Mouse (Mus musculus): Measurements from ENCODE around the gene P2ry6.

Gene P2ry6

GRCm38 (mm10) chr7:100941169-100941568 is 33.3 kb downstream of the P2ry6 start:
- no peak for DNase-seq (ENCODE audit: low spot score in 2 of 2)

DNA sequence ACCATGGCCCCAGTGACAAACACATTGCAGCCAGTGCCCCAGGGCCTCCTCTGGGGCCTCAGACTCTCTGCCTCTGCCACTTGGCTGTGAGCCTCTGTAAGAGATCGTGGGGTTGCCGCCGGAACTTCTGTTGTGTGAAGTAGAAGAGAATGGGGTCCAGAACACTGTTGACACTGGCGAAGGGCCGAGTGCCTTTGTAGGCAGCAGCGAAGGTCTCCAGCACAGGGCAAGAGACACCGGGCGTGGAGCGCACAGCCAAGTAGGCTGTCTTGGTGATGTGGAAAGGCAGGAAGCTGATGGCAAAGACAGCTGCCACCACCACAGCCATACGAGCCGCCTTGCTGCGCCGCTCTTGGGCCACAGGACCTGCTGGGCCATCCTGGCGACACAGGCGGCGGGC is 36.3 kb downstream of the P2ry6 start:
- DNase-seq (ENCODE audit: low spot score in 2 of 2), result no peak

- no peak for DNase-seq (ENCODE audit: low spot score in 2 of 2)
Observed at GRCm38 (mm10) chr7:100937481-100937880, 37.0 kb downstream of the P2ry6 start.

GRCm38 (mm10) chr7:100933520-100933919 is 40.9 kb downstream of the P2ry6 start:
- DNase-seq (ENCODE audit: low spot score in 2 of 2), result no peak

GRCm38 (mm10) chr7:100932481-100933007 is 41.9 kb downstream of the P2ry6 start:
- peak; percentile 83 to 87 for DNase-seq (ENCODE audit: low spot score in 2 of 2)

DNA sequence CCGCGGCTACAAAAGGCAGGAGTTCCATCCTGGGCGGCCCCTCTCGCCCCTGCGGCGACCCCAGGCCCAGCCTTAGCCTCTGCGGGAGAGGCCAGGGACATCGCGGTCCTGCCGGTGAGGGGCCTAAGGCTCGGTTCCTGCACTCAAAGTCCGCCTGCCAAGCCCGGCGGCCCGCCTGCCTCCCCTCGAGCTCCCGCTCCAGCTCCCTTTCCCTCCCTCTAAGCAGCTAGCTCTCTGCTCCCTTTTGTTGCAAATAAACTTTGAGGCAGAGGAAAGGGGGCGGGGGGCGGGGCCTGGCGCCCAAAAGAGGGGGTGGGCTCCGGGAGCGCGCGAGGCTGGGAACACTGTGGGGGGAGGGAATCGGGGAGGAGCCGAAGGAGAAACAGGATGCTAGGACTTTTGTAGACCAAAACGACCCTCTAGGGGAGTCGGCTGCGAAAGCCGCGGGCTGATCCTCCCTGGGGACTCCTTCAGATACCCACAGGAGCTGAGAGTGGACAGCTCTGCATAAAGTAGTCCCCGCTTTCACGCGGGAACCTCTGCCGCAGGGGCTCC is 42.4 kb downstream of the P2ry6 start, which contains the start of gene Arhgef17:
TSS of gene Arhgef17 (minus strand) at position 182 of the 555 bp plus-strand sequence.
- peak; percentile 43 to 47 for DNase-seq (ENCODE audit: low spot score in 2 of 2)

- DNase-seq (ENCODE audit: low spot score in 2 of 2), result peak in 1 of 2 experiments; percentile 30
Observed at GRCm38 (mm10) chr7:100931316-100931925, 43.0 kb downstream of the P2ry6 start.

DNA sequence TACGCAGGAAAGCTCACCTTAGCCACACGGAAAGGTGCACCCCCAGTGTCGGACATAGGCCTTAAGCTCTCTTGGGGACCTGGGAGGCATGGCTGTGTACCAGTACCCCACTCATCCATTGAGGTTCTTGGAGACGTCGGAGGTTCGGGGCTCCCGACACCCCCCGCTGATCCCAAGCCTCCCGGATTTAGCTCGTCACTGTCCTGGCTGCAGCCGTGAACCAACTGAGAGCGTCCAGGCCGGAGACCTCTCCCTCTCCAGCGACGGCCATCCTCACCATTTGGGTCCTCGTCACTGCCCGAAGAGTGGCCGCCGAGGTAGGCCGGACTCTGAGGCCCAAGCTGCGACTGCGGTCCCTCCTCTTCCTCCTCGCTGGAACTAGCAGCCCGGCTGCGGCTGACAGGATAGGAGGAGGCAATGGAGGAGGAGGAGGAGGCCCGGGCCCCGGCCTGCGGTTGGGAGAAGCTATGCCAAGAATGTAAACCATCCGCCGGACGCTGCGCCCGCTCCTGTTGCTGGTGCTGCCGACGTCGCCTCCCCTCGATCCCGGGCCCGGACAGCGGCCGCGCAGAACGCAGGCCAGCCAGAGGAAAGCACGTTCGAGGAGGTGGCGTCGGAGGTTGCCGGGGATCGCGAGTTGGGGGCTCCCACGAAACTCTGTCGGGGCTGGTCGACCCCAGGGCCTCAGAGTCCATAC is 43.7 kb downstream of the P2ry6 start:
- peak; percentile 41 to 53 for DNase-seq (ENCODE audit: low spot score in 2 of 2)

DNA sequence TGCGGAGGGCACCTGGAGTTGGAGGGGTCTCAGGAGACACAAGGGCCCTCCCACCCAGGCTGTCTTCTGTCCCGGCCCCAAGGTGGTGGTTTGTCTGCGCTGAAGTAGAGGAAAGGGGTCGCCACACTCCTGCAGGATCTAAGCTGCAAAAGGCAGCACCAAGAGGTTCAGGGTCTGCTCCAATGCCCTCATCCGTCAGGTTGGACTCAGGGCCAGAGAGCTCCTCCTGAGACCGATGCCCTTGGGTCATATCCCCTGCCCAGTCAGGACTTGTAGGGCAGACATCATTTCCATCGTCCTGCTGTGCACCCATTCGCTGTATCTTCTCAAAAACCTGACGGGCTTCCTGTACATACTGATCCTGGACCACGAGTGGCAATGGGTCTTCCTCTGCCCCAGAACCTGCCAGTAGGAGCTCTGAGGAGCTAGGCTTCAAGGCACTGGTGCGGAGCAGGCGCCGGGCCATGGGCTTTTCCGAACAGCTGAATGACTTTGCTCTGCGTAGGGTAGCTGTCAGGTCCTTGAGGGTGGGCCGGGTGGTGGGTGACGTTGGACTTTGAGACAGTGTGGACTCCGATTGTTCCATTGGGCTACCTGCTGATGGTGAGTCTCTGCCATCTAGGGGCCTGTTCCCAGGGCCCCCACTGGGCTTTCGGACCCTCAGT is 44.7 kb downstream of the P2ry6 start:
- DNase-seq (ENCODE audit: low spot score in 2 of 2), result no peak

DNA sequence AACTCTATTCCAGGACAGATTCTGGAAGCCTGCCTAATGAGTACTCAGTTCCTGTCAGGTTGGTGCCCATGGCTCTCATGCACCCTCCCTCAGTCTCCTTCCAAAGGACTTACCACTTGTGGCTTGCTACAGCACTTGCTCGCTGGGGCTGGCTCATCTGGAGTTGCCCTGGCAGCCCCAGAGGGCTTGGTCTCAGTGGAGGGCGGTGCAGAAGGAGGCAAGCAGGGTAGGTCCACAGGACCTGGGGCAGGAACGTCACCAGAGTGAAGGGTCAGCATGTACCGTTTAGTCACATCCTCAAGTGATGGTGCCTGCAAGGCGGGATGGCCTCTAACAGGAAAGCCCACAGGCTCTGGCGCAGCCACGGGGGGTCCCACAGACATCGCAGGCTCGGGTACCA is 46.0 kb downstream of the P2ry6 start:
- DNase-seq (ENCODE audit: low spot score in 2 of 2), result no peak

- DNase-seq (ENCODE audit: low spot score in 2 of 2), result no peak
Observed at GRCm38 (mm10) chr7:100927287-100928000, 47.0 kb downstream of the P2ry6 start.

DNA sequence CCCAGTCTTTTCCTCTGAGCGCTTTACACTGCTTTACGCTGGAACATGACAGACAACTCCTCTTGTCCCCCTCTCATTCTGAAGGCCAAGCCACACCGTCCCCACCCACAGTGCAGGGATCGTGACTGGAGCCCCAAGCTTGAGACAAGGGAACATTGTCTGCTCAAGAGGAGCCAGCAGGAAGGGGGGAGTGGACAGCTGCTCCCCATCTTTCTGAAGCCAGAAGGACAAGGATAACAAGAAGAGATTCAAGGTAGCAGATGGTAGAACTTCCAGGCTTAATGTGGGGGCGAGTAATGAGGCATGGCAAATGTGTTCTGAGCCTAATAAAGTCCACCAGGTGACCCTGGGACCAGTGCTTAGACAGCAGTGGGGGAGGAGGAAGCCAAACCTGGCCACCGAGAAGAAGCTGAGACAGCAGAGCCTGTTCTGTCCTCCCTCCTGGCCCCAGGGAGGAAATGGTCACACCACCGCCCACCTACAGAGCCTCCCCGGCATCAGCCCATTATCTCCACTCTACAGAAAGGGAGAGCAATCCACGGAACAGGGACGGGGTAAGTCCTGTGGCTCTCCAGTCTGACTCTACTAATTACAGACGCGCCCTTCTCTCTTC is 48.0 kb downstream of the P2ry6 start:
- no peak for DNase-seq (ENCODE audit: low spot score in 2 of 2)

GRCm38 (mm10) chr7:100924674-100925445 is 49.6 kb downstream of the P2ry6 start:
- no peak for DNase-seq (ENCODE audit: low spot score in 2 of 2)

DNA sequence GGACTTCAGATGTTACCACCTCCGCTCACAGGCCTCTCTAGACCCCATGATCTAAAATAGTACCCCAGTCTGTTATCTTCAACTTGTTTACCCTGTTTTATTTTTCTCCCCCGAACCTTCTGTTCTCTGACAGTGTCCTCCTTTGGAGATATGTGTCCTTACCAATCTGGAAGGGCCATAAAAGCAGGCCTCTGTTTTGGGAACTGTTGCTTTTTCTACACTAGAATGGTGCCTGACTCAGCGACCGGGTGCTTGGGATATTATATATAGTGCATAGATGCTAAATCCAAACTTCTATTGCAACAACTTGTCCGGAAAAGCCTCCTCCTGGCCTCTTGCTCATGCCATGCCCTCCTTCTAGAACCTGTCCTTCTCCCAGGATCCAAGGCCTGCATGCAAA is 50.2 kb downstream of the P2ry6 start:
- no peak for DNase-seq (ENCODE audit: low spot score in 2 of 2)

- DNase-seq (ENCODE audit: low spot score in 2 of 2), result no peak
Observed at GRCm38 (mm10) chr7:100922907-100923306, 51.5 kb downstream of the P2ry6 start.

DNA sequence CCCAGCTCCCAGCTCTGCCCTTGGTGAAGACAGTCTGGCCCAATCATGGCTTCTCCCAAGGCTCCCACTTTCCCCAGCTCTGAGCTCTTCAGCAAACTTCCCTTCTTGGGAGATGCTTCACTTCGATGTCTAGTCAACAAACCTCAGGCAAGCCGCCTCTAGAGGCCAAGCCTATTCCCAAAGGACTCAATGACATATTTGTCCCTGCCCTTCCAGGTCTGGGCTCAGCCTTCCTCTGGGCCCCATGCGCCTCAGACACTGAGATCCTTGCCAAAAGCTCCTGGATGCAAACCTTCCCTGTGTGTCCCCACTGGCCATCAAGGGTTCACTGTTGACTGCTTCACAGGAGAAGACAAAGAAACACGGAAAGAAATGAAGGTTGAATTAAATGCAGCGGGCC is 53.2 kb downstream of the P2ry6 start:
- no peak for DNase-seq (ENCODE audit: low spot score in 2 of 2)

- no peak for DNase-seq (ENCODE audit: low spot score in 2 of 2)
Observed at GRCm38 (mm10) chr7:100919809-100920107, 54.7 kb downstream of the P2ry6 start.

DNA sequence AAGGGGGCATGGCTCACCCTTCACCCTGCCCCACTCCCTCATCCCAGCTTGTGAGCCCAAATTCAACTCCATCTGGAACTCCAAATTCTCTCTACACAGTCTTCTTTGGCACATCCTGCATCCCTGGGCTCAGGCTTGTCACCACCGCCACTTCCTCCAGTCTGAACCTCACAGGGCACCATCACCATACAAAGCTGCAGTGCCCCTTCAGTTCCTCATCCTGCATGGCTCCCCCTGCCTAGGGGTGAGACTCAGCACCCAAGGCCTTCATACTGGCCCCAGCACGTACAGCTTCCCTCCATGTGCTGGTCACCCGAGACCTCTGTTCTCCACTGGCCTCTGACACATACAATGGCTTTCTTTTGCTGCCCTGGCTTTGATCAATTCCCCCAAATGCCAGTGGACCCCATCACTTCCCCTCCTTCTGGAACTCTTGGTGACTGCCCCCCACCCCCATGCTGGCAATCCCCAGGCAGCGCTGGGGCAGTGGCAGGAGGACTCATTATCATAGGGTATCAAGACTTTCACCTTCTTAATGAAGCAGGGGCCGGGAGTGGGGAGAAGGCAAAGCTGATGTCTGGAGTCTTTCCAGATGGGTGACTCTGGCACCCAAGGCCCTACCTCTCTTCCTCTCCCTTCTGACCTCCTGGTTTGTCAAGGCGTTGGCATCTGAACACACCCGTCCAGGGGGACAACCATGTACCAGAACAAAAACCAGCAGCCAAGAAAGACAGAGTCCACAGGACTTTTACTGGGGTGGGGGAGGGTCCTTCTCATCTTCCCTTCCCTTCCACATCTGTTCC is 55.2 kb downstream of the P2ry6 start:
- DNase-seq (ENCODE audit: low spot score in 2 of 2), result no peak

- DNase-seq (ENCODE audit: low spot score in 2 of 2), result peak in 1 of 2 experiments; percentile 66
Observed at GRCm38 (mm10) chr7:100918176-100918575, 56.3 kb downstream of the P2ry6 start.

- no peak for DNase-seq (ENCODE audit: low spot score in 2 of 2)
Observed at GRCm38 (mm10) chr7:100917751-100918150, 56.7 kb downstream of the P2ry6 start.
